Mouse (Mus musculus) right cerebral cortex, postnatal 4 days (tissue): ENCODE results near the gene Zfp637.
"Not testable (repeated sequence)": the region's sequence is repeated elsewhere in the genome, so short reads cannot be mapped to it uniquely, and the experiment has no call there.

Source experiments
- DNase-seq: peaks from one replicate; pipeline ENCODE4 v3.0.0-alpha.2; 2022

Gene Zfp637

DNA sequence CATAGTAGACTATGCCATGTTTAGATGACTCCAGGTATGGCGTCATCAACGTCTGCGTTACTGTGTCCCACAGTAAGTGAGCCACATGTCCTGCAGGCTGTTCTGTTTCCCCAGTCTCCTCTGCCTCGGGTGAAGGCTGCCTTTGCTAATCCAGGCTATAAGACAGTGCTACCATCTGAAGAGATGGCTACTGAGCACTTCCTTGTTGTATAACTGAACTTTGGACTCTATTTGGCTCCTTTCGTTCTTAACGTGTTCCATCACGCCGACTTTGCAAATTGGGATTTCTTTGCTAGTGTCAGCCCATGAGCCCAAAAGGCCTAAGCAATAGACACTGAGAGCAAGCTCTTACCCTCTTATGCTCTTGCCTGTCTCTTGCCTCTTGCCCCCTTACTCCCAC lies 27.2 kb downstream of the Zfp637 start:
- DNase-seq: no peak

DNA sequence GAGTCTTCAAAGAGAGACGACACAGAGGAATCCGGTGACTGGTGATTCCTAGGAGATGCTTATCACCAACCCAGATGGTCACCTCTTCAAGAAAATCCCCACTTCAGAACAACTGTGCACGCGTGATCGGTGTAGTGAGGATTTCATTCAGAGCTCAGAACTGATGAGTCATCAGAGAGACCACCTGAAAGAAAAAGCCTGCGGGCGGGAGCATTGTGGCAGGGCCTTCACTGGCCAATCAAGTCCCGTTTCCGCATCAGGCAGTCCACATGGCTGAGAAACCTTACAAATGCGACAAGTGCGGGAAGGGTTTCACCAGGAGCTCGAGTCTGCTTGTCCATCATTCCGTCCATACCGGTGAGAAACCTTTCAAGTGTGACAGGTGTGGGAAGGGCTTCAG lies 30.1 kb downstream of the Zfp637 start:
- no peak for DNase-seq

GRCm38 (mm10) chr6:117873450-117873849 lies 32.5 kb downstream of the Zfp637 start:
- DNase-seq: not testable (repeated sequence)

DNA sequence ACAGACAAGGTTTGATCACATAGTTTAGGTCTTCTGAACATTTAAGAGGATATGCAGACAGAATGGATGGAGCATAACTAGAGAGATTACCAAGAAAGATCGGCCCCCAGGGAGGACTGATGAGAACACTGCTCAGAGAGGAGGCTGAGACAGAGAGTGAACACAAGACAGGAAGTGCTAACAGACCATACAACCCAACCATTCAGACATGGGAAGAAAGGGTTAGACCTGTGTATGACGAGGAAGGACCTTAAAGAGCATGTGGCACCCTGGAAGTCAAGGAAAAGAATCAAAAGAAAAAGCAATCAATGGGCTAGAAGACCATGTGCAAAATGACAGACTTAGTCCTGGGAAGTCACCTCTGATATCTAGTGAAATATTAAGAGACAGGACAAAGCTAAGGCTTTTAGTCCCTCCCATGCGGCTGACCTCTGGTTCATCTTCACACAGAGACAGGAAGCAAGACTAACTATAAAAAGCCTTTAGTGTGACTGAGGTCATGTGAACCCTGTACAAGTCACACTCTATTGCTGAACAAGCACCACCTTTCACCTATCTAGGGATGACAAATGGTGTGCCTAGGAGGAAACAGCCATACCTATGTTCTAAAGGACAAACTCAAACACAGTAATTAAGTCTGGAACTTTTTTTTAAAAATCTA lies 33.8 kb downstream of the Zfp637 start:
- DNase-seq: no peak

DNA sequence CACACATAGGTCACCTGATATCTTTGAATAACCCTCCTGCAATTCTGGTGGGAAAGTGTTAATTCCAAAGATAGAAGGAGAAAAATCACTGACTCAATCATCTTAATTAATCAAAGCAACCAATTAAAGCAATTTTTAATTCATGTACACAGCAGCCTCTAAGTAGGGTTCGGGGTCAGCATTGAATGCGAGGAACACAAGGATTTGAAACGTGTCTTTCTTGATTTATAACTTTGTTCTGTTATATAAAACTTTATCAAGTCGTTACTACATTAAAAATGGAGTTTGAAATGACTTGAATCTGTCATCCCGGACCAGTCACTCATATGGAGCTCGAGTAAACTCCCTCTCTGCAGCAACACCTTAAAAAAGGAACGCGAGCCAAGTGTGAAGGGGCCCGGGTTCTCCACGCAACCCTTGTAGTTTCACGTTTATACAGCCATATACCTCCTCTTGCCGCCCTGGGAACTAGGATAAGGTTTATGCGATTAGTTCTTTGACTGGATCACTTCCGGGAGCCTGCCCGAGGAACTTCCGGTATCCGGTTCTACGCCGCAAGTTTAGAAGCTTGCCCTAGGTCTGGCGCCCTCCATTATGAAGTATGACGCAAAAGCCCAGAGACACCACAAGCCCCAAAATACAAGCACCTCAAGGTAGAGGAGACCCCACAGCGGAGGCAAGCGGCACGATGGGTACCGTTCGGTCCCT lies 37.9 kb downstream of the Zfp637 start:
- peak; percentile 78 for DNase-seq

DNA sequence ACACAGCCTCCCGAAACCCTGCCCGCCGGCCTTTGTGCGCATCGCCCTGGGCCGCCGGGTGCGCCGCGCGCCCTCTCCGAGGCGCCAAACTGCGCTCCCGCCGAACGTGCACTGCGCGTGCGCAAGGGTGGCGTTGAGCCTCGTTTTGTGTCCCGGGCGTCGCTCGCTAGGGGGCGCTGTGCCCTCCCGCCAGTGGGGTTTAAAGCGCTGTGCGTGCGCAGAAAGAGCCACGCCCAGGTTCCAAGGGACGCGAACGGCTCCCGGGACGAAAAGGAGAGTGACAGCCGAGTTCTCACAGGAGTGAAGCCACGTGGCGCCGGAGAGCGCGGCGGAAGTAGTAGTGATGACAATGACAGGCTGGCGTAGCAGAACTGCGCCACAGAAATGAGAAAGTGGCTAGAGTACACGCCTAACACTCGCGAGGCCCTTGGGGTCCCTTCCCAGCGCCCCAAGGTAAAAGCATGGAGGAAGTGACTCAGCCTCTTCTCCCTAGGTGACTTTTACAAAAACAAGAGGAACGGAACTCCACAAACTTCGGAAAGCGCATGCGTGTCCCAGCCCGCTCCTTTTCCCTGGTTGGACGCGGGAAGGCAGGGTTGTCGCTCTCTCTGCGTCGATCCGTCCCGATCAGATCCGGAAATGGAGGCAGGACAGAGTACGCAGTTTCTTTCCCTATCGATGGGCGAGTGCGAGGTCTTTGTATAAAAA lies 38.6 kb downstream of the Zfp637 start:
- peak; percentile 100 for DNase-seq

DNA sequence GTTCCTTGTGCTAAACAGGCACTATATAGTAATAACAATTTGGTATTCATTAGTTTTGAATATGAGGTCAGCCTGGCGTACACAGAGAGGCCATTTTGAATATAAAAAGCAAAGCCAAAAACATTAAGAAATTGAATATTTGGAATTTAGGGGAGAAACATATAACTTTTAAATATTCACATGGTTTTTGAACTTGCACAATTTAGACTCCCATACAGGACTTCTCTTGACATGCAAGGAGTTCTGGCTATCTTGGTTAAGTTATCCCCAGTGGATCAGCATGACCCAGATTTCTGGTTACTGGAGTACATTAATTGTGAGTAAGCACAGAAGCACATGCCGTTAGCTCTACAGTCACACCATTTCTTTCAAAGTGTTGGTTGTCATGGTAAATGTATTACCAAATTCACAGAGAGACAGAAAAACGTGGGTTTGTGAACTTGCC lies 39.4 kb downstream of the Zfp637 start:
- DNase-seq: no peak

DNA sequence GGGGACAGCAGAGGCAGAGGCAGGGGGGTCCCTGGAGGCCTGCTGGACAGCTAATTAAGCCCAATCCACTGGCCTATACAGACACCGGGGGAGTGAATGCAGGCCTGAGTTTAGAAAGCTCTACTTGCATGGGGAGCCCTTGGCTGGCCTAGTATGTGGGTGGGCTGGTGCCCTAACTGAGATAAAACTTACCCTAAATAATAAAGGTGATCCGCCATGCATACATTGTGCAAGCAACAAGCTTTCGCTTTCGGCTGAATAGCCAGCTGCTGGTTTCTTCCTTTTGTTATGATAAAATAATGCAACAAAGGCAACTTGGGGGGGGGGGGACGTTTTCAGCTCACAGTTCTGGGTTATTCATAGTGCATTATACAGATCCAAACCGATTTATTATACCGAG lies 40.2 kb downstream of the Zfp637 start:
- no peak for DNase-seq

GRCm38 (mm10) chr6:117881997-117882396 lies 41.0 kb downstream of the Zfp637 start:
- DNase-seq: no peak

- no peak for DNase-seq
Measured at GRCm38 (mm10) chr6:117885943-117886342, 45.0 kb downstream of the Zfp637 start.

- no peak for DNase-seq
Measured at GRCm38 (mm10) chr6:117888032-117888431, 47.1 kb downstream of the Zfp637 start.

GRCm38 (mm10) chr6:117888642-117889096 lies 47.7 kb downstream of the Zfp637 start:
- DNase-seq: no peak

DNA sequence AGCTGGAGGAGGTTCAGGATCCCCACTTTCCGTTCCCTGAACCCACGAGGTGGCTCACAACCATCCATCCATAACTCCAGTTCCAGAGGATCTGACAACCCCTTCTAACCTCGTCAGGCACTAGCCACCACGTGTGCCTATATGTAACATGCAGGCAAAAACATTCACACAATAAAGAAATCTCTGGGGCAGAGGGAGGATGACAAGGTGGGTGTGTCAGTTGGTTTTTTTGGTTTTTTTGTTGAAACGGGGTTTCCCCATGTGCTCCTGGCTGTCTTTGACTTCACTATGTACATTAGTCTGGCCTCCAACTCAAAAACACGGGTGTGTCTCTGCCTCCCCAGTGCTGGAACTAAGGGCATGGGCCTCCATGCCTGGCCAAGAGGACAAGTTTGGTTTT lies 49.3 kb downstream of the Zfp637 start:
- DNase-seq: no peak

DNA sequence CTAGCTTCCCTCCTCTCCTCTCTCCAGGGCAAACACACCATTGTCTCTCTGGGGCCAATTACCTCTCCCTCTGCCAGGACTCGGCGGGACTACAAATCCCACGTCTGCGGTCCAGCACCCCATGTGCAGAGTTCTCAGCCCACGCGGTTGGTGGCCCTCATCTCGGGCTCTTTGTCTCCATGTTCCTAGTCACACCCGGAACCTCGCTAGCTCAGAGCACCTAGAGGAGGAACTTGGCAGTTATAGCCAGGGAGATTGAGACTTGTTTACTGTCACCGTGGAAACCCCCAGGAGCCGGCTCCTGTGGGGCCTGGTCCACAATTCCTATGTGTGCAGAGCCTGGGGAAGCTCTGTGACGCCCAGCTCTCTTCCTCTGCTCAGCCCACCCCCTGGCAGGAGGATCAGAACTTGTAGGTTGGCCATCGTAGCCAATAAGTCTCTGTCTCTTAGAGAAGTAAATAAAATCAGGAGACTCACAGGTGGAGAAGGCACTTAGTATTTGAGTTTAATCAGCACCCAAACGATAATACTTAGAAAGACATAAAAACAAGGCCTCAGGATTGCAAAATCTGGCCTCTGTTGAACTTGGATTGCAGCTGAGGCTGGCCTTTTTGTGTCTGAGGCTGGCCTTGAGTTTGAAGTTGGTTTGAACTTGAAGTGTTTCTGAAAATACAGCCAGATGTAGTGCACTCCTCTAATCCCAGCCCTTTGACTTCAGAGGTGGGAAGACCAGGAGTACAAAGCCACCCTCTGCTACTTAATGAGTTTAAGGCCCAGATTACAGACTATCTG lies 50.6 kb downstream of the Zfp637 start:
- DNase-seq: no peak

GRCm38 (mm10) chr6:117892386-117892785 lies 51.4 kb downstream of the Zfp637 start:
- DNase-seq: no peak

- no peak for DNase-seq
Measured at GRCm38 (mm10) chr6:117893435-117893834, 52.5 kb downstream of the Zfp637 start.
